Mouse (Mus musculus) limb, embryonic 13.5 days (tissue): ENCODE data around the gene Tspan9. TPM values are rescaled to one million over a fixed set of nuclear protein-coding genes. Genes with fewer than 3 reads are reported as not detected.

Experiments used
- ATAC-seq: fragments of 200-750 bp; cut with Nextera tagmentation; 2 replicates; pipeline ENCODE4 v1.8.0; 2017; ENCODE audit warnings: low read depth, moderate number of reproducible peaks, moderate TSS enrichment; ENCODE audit not compliant: low FRiP score
- H3K27ac ChIP-seq: fragments of 300-500 bp; sonication (generic); 2 replicates; pipeline ENCODE4 v1.5.1; 2015; ENCODE audit warnings: inconsistent platforms, mild to moderate bottlenecking, moderate library complexity
- H3K27me3 ChIP-seq: fragments of 300-500 bp; sonication (generic); 2 replicates; pipeline ENCODE4 v1.6.1; 2015; ENCODE audit warnings: mild to moderate bottlenecking, inconsistent platforms
- H3K36me3 ChIP-seq: fragments of 300-500 bp; sonication (generic); 2 replicates; pipeline ENCODE4 v1.6.1; 2015; ENCODE audit warnings: inconsistent platforms, mild to moderate bottlenecking, moderate library complexity
- H3K4me1 ChIP-seq: fragments of 300-500 bp; sonication (generic); 2 replicates; pipeline ENCODE4 v1.6.1; 2015; ENCODE audit warnings: inconsistent platforms
- H3K4me2 ChIP-seq: fragments of 300-500 bp; sonication (generic); replicated peaks from 2 replicates; pipeline ENCODE4 v1.6.1; 2015; ENCODE audit warnings: inconsistent platforms, mild to moderate bottlenecking, moderate library complexity
- H3K4me3 ChIP-seq: fragments of 300-500 bp; sonication (generic); 2 replicates; pipeline ENCODE4 v1.5.1; 2015; ENCODE audit warnings: moderate library complexity, mild to moderate bottlenecking, inconsistent platforms
- H3K9ac ChIP-seq: fragments of 300-500 bp; sonication (generic); 2 replicates; pipeline ENCODE4 v1.6.1; 2015; ENCODE audit warnings: mild to moderate bottlenecking, inconsistent platforms
- H3K9me3 ChIP-seq: fragments of 300-500 bp; sonication (generic); 2 replicates; pipeline ENCODE4 v1.6.1; 2016; ENCODE audit warnings: inconsistent platforms
- WGBS: fragments of 180-500 bp; shearing (Covaris S2); methylation state at CpG from one replicate; pipeline ENCODE4 v1.1.7; 2015; 5-methylcytosine and 5-hydroxymethylcytosine counted together
- polyA plus RNA-seq: library from polyadenylated mRNA; unstranded; fragments of >200 nt; fragmentation: Nextera tagmentation; extraction: Ambion mirVana; gene quantifications from 2 replicates; pipeline ENCODE4 v1.2.1, GENCODE M21; 2015

The Tspan9 gene
- polyA plus RNA-seq, 1 experiment from 2014 or later: 125 TPM

DNA sequence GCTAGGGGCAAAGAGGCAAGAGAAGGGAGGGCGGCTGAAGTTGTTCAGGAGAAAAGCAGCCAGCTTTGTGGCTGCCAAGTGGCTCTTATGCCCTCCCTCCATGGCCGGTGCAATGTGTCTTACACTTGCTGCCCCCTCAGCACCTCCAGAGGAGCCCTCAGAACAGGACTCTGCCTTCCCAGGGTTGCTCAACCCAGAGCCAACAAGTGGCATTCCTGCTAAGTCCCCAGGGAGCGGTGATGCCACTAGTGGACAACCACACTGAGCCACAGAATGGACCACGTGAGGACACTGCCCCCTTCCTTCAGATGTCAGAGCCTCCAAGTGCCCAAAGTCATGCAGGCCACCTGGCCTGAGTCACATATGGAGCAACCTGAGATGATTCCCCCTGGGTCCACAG lies 190.3 kb downstream of the Tspan9 start:
- 82% methylated on average over 4 of the region's 4 CpGs for WGBS
- no peak overlapping the region for H3K4me3 ChIP-seq

GRCm38 (mm10) chr6:127949885-127950284 lies 193.5 kb downstream of the Tspan9 start:
- Histone ChIP-seq H3K9ac (no peak overlapping the region), H3K27me3 (no peaks in the 10 kb centered on the region), H3K4me3 (no peak overlapping the region), H3K36me3 (peaks cover 5% of the 10 kb centered on the region; the same call in 1 of the 2 replicates), H3K4me2 (no peak overlapping the region), H3K4me1 (no peaks in the 10 kb centered on the region), H3K27ac (no peak overlapping the region), H3K9me3 (no peaks in the 10 kb centered on the region)
- no peak for ATAC-seq
- WGBS: 88% methylated on average over 7 of the region's 7 CpGs

More for the DNA sequence above, 190.3 kb downstream of the Tspan9 start:
- Histone ChIP-seq H3K4me2 (no peak overlapping the region), H3K4me1 (no peaks in the 10 kb centered on the region), H3K9ac (no peak overlapping the region), H3K9me3 (no peaks in the 10 kb centered on the region), H3K27me3 (no peaks in the 10 kb centered on the region), H3K36me3 (peaks cover 5% of the 10 kb centered on the region; the same call in 1 of the 2 replicates), H3K27ac (no peak overlapping the region)
- no peak for ATAC-seq

- 83% methylated on average over 9 of the region's 9 CpGs for WGBS
- Histone ChIP-seq H3K4me3 (no peak overlapping the region), H3K4me1 (no peaks in the 10 kb centered on the region), H3K36me3 (peaks cover 16% of the 10 kb centered on the region), H3K9ac (no peak overlapping the region; the same call in 1 of the 2 replicates), H3K27ac (no peak overlapping the region), H3K27me3 (no peaks in the 10 kb centered on the region), H3K4me2 (no peak overlapping the region), H3K9me3 (no peaks in the 10 kb centered on the region)
- ATAC-seq: no peak
Observed at GRCm38 (mm10) chr6:127948656-127949055, 194.7 kb downstream of the Tspan9 start.

GRCm38 (mm10) chr6:127945725-127946124 lies 197.7 kb downstream of the Tspan9 start:
- H3K4me2 ChIP-seq: no peak overlapping the region
- ATAC-seq: no peak; the same call in 1 of the 2 replicates
- H3K27ac ChIP-seq: no peak overlapping the region
- no peaks in the 10 kb centered on the region for H3K27me3 ChIP-seq
- H3K4me3 ChIP-seq: no peak overlapping the region
- WGBS: 62% methylated on average over 9 of the region's 9 CpGs
- H3K36me3 ChIP-seq: peaks cover 30% of the 10 kb centered on the region
- H3K4me1 ChIP-seq: no peaks in the 10 kb centered on the region
- H3K9ac ChIP-seq: no peak overlapping the region
- no peaks in the 10 kb centered on the region for H3K9me3 ChIP-seq

- Histone ChIP-seq H3K36me3 (peaks cover 39% of the 10 kb centered on the region), H3K9me3 (no peaks in the 10 kb centered on the region), H3K4me3 (no peak overlapping the region), H3K27me3 (no peaks in the 10 kb centered on the region), H3K4me1 (no peaks in the 10 kb centered on the region), H3K9ac (no peak overlapping the region), H3K4me2 (no peak overlapping the region), H3K27ac (no peak overlapping the region)
- WGBS: 91% methylated on average over 8 of the region's 8 CpGs
- no peak for ATAC-seq
Observed at GRCm38 (mm10) chr6:127942421-127942820, 201.0 kb downstream of the Tspan9 start.

GRCm38 (mm10) chr6:127935105-127935504 lies 208.3 kb downstream of the Tspan9 start:
- Histone ChIP-seq H3K4me3 (no peak overlapping the region), H3K36me3 (peaks cover 33% of the 10 kb centered on the region), H3K9me3 (no peaks in the 10 kb centered on the region), H3K4me1 (peaks cover 18% of the 10 kb centered on the region), H3K9ac (no peak overlapping the region), H3K27me3 (no peaks in the 10 kb centered on the region), H3K27ac (no peak overlapping the region), H3K4me2 (no peak overlapping the region)
- 84% methylated on average over 3 of the region's 3 CpGs for WGBS
- ATAC-seq: no peak

- H3K4me1 ChIP-seq: peaks cover 18% of the 10 kb centered on the region
- no peak overlapping the region for H3K4me2 ChIP-seq
- no peaks in the 10 kb centered on the region for H3K27me3 ChIP-seq
- H3K9me3 ChIP-seq: no peaks in the 10 kb centered on the region
- H3K27ac ChIP-seq: no peak overlapping the region
- H3K4me3 ChIP-seq: no peak overlapping the region
- no peak overlapping the region for H3K9ac ChIP-seq
- WGBS: 85% methylated on average over 5 of the region's 5 CpGs
- H3K36me3 ChIP-seq: peaks cover 23% of the 10 kb centered on the region
- ATAC-seq: no peak
Observed at GRCm38 (mm10) chr6:127933841-127934240, 209.6 kb downstream of the Tspan9 start.

GRCm38 (mm10) chr6:127932697-127933096 lies 210.7 kb downstream of the Tspan9 start:
- H3K27ac ChIP-seq: no peak overlapping the region
- WGBS: 26% methylated on average over 5 of the region's 5 CpGs

GRCm38 (mm10) chr6:127928682-127929081 lies 214.7 kb downstream of the Tspan9 start:
- Histone ChIP-seq H3K27me3 (no peaks in the 10 kb centered on the region), H3K4me2 (no peak overlapping the region), H3K9me3 (no peaks in the 10 kb centered on the region), H3K9ac (no peak overlapping the region), H3K4me3 (no peak overlapping the region), H3K36me3 (peaks cover 16% of the 10 kb centered on the region), H3K4me1 (peaks cover 25% of the 10 kb centered on the region), H3K27ac (no peak overlapping the region)
- no peak for ATAC-seq
- 93% methylated on average over 5 of the region's 5 CpGs for WGBS

More at GRCm38 (mm10) chr6:127932697-127933096, 210.7 kb downstream of the Tspan9 start:
- H3K36me3 ChIP-seq: peaks cover 20% of the 10 kb centered on the region
- H3K4me2 ChIP-seq: no peak overlapping the region
- H3K4me1 ChIP-seq: peaks cover 18% of the 10 kb centered on the region
- no peak overlapping the region for H3K9ac ChIP-seq
- H3K4me3 ChIP-seq: no peak overlapping the region
- ATAC-seq: 0 out of 2 replicates have a peak, but pooled peaks have one; percentile 16
- no peaks in the 10 kb centered on the region for H3K9me3 ChIP-seq
- no peaks in the 10 kb centered on the region for H3K27me3 ChIP-seq

DNA sequence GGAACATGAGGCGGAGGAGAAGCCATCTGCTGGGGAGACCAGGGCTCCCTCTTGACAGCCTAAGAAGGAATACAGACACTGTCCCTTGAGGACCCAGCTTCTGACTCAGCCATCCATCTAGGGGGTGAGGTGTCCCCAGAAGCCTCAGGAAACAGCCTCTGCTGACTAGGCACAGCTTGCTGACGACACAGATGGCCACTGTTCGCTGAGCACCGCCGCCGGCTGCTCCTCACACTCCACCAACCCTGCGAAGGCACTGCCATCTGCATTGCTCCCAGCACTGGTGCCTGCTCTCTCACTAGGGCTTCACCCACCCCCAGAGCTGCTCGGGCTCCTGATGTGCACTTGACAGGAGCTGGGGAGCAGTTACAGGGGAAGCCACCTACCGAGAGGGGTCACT lies 217.5 kb downstream of the Tspan9 start:
- Histone ChIP-seq H3K36me3 (peaks cover 24% of the 10 kb centered on the region), H3K4me1 (peaks cover 10% of the 10 kb centered on the region), H3K9ac (no peak overlapping the region), H3K4me3 (no peak overlapping the region), H3K27me3 (peaks cover 10% of the 10 kb centered on the region; the same call in 1 of the 2 replicates), H3K4me2 (no peak overlapping the region), H3K9me3 (no peaks in the 10 kb centered on the region), H3K27ac (no peak overlapping the region)
- no peak for ATAC-seq
- 76% methylated on average over 9 of the region's 9 CpGs for WGBS

DNA sequence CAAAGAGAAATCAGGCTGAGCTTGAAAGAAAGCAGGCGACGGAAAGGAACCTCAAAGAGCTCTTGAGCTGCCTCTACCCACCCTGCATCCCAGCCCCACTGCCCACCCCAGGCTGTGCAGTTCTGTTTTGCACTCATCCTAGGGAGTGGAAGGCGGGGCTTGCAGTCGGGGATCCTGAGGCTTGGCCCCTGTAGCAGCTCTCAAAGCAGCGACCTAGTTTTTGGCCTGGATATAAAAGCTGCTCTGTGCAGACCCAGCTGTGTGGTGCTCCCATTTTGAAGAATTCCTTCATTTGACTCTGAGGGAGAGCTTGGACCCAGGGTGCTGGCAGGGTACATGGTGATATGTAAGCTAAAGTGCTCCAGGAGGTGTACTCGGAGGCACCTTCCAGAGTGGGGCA lies 218.6 kb downstream of the Tspan9 start:
- 72% methylated on average over 6 of the region's 6 CpGs for WGBS
- H3K4me2 ChIP-seq: no peak overlapping the region
- H3K9ac ChIP-seq: no peak overlapping the region
- H3K27me3 ChIP-seq: peaks cover 10% of the 10 kb centered on the region; the same call in 1 of the 2 replicates
- H3K4me3 ChIP-seq: no peak overlapping the region
- H3K4me1 ChIP-seq: peaks cover 14% of the 10 kb centered on the region
- H3K36me3 ChIP-seq: peaks cover 21% of the 10 kb centered on the region
- H3K27ac ChIP-seq: no peak overlapping the region
- no peak for ATAC-seq
- H3K9me3 ChIP-seq: no peaks in the 10 kb centered on the region

GRCm38 (mm10) chr6:127923296-127923695 lies 220.1 kb downstream of the Tspan9 start:
- 85% methylated on average over 9 of the region's 9 CpGs for WGBS
- Histone ChIP-seq H3K4me2 (no peak overlapping the region), H3K9ac (no peak overlapping the region), H3K36me3 (peaks cover 25% of the 10 kb centered on the region), H3K27ac (no peak overlapping the region), H3K27me3 (peaks cover 10% of the 10 kb centered on the region; the same call in 1 of the 2 replicates), H3K4me1 (peaks cover 14% of the 10 kb centered on the region), H3K4me3 (no peak overlapping the region), H3K9me3 (no peaks in the 10 kb centered on the region)
- ATAC-seq: no peak

DNA sequence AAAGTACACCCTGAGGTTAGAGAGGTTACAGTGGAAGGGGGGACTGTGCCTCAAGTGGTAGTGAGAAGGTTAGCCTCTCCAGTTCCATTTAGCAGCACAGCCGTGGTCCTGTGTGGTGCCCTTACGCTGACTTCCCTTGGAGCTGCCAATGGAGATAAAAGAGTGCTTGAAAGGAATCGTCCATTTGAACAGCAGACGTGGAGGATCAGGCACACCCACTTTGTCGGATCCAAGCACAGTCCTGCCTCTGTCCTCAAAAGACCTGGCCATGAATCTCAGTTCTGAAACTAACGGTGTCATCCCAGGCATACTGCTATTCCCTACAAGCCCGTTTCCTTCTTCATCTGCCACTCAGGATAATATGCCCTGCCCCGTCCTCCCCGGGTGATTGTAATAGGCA lies 221.4 kb downstream of the Tspan9 start:
- Histone ChIP-seq H3K9me3 (no peaks in the 10 kb centered on the region), H3K27ac (no peak overlapping the region), H3K9ac (no peak overlapping the region), H3K27me3 (peaks cover 10% of the 10 kb centered on the region; the same call in 1 of the 2 replicates), H3K4me3 (no peak overlapping the region), H3K4me1 (peaks cover 8% of the 10 kb centered on the region), H3K36me3 (peaks cover 26% of the 10 kb centered on the region), H3K4me2 (no peak overlapping the region)
- no peak for ATAC-seq
- 67% methylated on average over 9 of the region's 9 CpGs for WGBS
